Mouse (Mus musculus) bone marrow macrophage, adult 2 months (primary cell): ENCODE results near the gene Btc.

Experiments
- CTCF ChIP-seq: IDR thresholded peaks from 2 replicates; pipeline ENCODE4 v1.5.1; 2012; ENCODE audit warnings: low read depth, mild to moderate bottlenecking, low read length, moderate library complexity
- POLR2A ChIP-seq: IDR thresholded peaks from 2 replicates; pipeline ENCODE4 v1.6.1; 2012; ENCODE audit warnings: mild to moderate bottlenecking, low read depth, low read length, borderline replicate concordance

GRCm38 (mm10) chr5:91428547-91428946 is 25.8 kb upstream of the Btc start:
- TF ChIP-seq CTCF (no peak), POLR2A (no peak)
